Mouse (Mus musculus) yolk sac, embryonic 10.5 days (tissue): Measurements from ENCODE around the gene Mrnip.
A peak's percentile ranks its signal among the peaks of the same experiment; 100 is the strongest.

Experiments used
- DNase-seq: peaks from one replicate; pipeline ENCODE4 v3.0.0-alpha.2; 2017; ENCODE audit warnings: low spot score

Mrnip gene

GRCm38 (mm10) chr11:50225611-50226378 lies 51.6 kb downstream of the Mrnip start:
- peak; percentile 46 for DNase-seq

- DNase-seq = no peak
Observed at GRCm38 (mm10) chr11:50226406-50226805, 52.2 kb downstream of the Mrnip start.

- no peak for DNase-seq
Observed at GRCm38 (mm10) chr11:50227226-50227625, 53.0 kb downstream of the Mrnip start.

GRCm38 (mm10) chr11:50227736-50228135 lies 53.5 kb downstream of the Mrnip start:
- no peak for DNase-seq

- DNase-seq = no peak
Observed at GRCm38 (mm10) chr11:50228772-50229171, 54.5 kb downstream of the Mrnip start.

GRCm38 (mm10) chr11:50229252-50229910 lies 55.1 kb downstream of the Mrnip start:
- DNase-seq = no peak

GRCm38 (mm10) chr11:50230481-50231304 lies 56.4 kb downstream of the Mrnip start:
- no peak for DNase-seq

- DNase-seq = no peak
Observed at GRCm38 (mm10) chr11:50231411-50231810, 57.2 kb downstream of the Mrnip start.

GRCm38 (mm10) chr11:50233022-50233421 lies 58.8 kb downstream of the Mrnip start:
- no peak for DNase-seq

- DNase-seq = no peak
Observed at GRCm38 (mm10) chr11:50233993-50234392, 59.7 kb downstream of the Mrnip start.

GRCm38 (mm10) chr11:50234606-50235005 lies 60.4 kb downstream of the Mrnip start:
- DNase-seq = no peak

GRCm38 (mm10) chr11:50236540-50236936 lies 62.3 kb downstream of the Mrnip start:
- DNase-seq = peak; percentile 96

GRCm38 (mm10) chr11:50236937-50237835 lies 62.9 kb downstream of the Mrnip start:
- DNase-seq = no peak

- DNase-seq = no peak
Observed at GRCm38 (mm10) chr11:50238324-50238723, 64.1 kb downstream of the Mrnip start, which contains the start of gene Ltc4s. Gene Ltc4s (minus strand): TSS chr11:50238616.

GRCm38 (mm10) chr11:50238821-50239791 lies 64.9 kb downstream of the Mrnip start:
- no peak for DNase-seq

GRCm38 (mm10) chr11:50240235-50240911 lies 66.1 kb downstream of the Mrnip start:
- no peak for DNase-seq

- DNase-seq = no peak
Observed at GRCm38 (mm10) chr11:50243926-50244325, 69.7 kb downstream of the Mrnip start.

- no peak for DNase-seq
Observed at GRCm38 (mm10) chr11:50245269-50245668, 71.0 kb downstream of the Mrnip start.

- no peak for DNase-seq
Observed at GRCm38 (mm10) chr11:50248473-50249171, 74.4 kb downstream of the Mrnip start.
